Mouse (Mus musculus): ENCODE measurements around the gene Bcas1. TPM values are rescaled to one million over a fixed set of nuclear protein-coding genes. Genes with fewer than 3 reads are reported as not detected.

Bcas1 gene
- total and polyA plus RNA-seq, 3 experiments, result 0.13 to 0.35 TPM; not detected in 1

DNA sequence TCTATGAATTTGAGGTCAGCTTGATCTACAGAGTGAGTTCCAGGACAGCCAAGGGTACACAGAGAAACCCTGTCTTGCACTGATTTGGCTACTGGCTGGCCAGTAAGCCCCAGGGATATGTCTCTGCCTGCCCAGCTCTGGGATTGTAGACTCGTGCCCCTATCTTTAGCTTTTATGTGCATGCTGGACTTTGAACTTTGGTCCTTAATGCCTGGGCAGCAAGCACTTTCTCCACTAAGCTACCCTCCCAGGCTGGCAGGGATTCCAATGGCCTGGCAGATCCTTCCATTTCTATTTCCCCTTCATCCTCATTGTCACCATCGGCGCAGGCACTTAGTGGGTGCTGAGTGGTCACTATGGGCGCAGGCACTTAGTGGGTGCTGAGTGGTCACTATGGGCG is 92.5 kb downstream of the Bcas1 start:
- Histone ChIP-seq H3K27me3 (ENCODE audit: control insufficient read depth in 1 of 2, insufficient read depth in 2 of 2, low read length in 2 of 2) (no peaks in the 10 kb centered on the region), H3K36me3 (ENCODE audit: control insufficient read depth in 1 of 2, insufficient read depth in 2 of 2, low read length in 2 of 2) (no peaks in the 10 kb centered on the region), H3K9ac (ENCODE audit: control insufficient read depth, low read depth, low read length, poor library complexity, severe bottlenecking) (no peak overlapping the region), H3K79me2 (ENCODE audit: control insufficient read depth, insufficient read depth, low read length, poor library complexity) (no peaks in the 10 kb centered on the region), H3K4me1 (ENCODE audit: control insufficient read depth in 1 of 2, insufficient read depth in 2 of 2, low read length in 2 of 2) (no peaks in the 10 kb centered on the region), H3K9me3 (replicated peaks; ENCODE audit: insufficient read depth, low read length) (no peaks in the 10 kb centered on the region), H3K4me3 (ENCODE audit: control insufficient read depth in 1 of 2, insufficient read depth in 1 of 2, low read depth in 2 of 2, low read length in 2 of 2) (no peak overlapping the region), H3K27ac (ENCODE audit: control insufficient read depth, low read depth, low read length) (no peak overlapping the region)
- TF ChIP-seq TAL1 (IDR thresholded peaks at IDR 0.05; ENCODE audit: low read length) (no peak), MYB (IDR thresholded peaks at IDR 0.05; ENCODE audit: low read depth, low read length) (no peak), ETS1 (IDR thresholded peaks at IDR 0.05; ENCODE audit: low read depth, low read length) (no peak), GATA1 (IDR thresholded peaks at IDR 0.05; ENCODE audit: low read depth, low read length) (no peak), POLR2AphosphoS5 (IDR thresholded peaks at IDR 0.05; ENCODE audit: borderline replicate concordance, low read depth, low read length) (no peak), KAT2A (conservative IDR thresholded peaks at IDR 0.05; ENCODE audit: low read depth, low read length) (no peak), HCFC1 (IDR thresholded peaks at IDR 0.05; ENCODE audit: low read depth, low read length) (no peak), CHD2 (IDR thresholded peaks at IDR 0.05; ENCODE audit: low read length) (no peak), MYC (IDR thresholded peaks at IDR 0.05; ENCODE audit: low read depth, low read length) (no peak), TCF12 (IDR thresholded peaks at IDR 0.05; ENCODE audit: low read depth, low read length) (no peak), CHD1 (IDR thresholded peaks at IDR 0.05; ENCODE audit: low read depth, low read length) (no peak), RAD21 (IDR thresholded peaks at IDR 0.05; ENCODE audit: low read depth, low read length) (no peak), EP300 (IDR thresholded peaks at IDR 0.05; ENCODE audit: low read depth in 1 of 2, low read length in 2 of 2) (no peak), POLR2AphosphoS2 (IDR thresholded peaks at IDR 0.05; ENCODE audit: low read length) (no peak), NRF1 (IDR thresholded peaks at IDR 0.05; ENCODE audit: insufficient read depth, low read depth, low read length, poor library complexity, severe bottlenecking) (no peak), MAFK (IDR thresholded peaks at IDR 0.05; ENCODE audit: borderline replicate concordance, low read depth, low read length) (no peak), E2F4 (IDR thresholded peaks at IDR 0.05; ENCODE audit: borderline replicate concordance, low read depth, low read length) (no peak), USF2 (IDR thresholded peaks at IDR 0.05; ENCODE audit: borderline replicate concordance in 1 of 2, insufficient read depth in 1 of 2, low read depth in 1 of 2, low read length in 2 of 2) (no peak), BHLHE40 (IDR thresholded peaks at IDR 0.05; ENCODE audit: borderline replicate concordance, low read depth, low read length) (no peak)
- no peak for DNase-seq (ENCODE audit: low read depth, low spot score)

DNA sequence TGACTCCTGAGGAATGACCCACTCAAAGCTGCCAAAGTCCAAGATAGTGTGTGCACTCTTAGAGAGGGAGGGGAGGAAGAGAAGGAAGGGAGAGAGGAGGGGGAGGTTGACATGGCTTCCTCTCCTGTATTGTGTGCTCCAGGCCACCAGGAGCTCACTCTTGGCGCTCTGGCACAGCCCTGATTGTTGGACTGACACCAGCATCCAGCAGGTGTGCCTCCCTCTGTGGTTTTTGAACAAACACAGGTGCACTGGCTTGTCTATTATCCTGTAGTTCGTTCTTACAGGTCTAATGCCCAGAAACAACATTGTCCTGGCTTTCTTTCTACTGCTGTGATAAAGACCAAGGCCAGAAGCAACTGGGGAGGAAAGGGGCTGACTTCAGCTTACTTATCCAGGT is 95.8 kb downstream of the Bcas1 start:
- Histone ChIP-seq H3K4me1 (ENCODE audit: control insufficient read depth in 1 of 2, insufficient read depth in 2 of 2, low read length in 2 of 2) (no peaks in the 10 kb centered on the region), H3K36me3 (ENCODE audit: control insufficient read depth in 1 of 2, insufficient read depth in 2 of 2, low read length in 2 of 2) (no peaks in the 10 kb centered on the region), H3K27me3 (ENCODE audit: control insufficient read depth in 1 of 2, insufficient read depth in 2 of 2, low read length in 2 of 2) (no peaks in the 10 kb centered on the region), H3K4me3 (ENCODE audit: control insufficient read depth in 1 of 2, insufficient read depth in 1 of 2, low read depth in 2 of 2, low read length in 2 of 2) (no peak overlapping the region), H3K79me2 (ENCODE audit: control insufficient read depth, insufficient read depth, low read length, poor library complexity) (no peaks in the 10 kb centered on the region), H3K27ac (ENCODE audit: control insufficient read depth, low read depth, low read length) (no peak overlapping the region), H3K9ac (ENCODE audit: control insufficient read depth, low read depth, low read length, poor library complexity, severe bottlenecking) (no peak overlapping the region), H3K9me3 (replicated peaks; ENCODE audit: insufficient read depth, low read length) (no peaks in the 10 kb centered on the region)
- TF ChIP-seq KAT2A (conservative IDR thresholded peaks at IDR 0.05; ENCODE audit: low read depth, low read length) (no peak), POLR2AphosphoS5 (IDR thresholded peaks at IDR 0.05; ENCODE audit: borderline replicate concordance, low read depth, low read length) (no peak), USF2 (IDR thresholded peaks at IDR 0.05; ENCODE audit: borderline replicate concordance in 1 of 2, insufficient read depth in 1 of 2, low read depth in 1 of 2, low read length in 2 of 2) (no peak), MYB (IDR thresholded peaks at IDR 0.05; ENCODE audit: low read depth, low read length) (no peak), MYC (IDR thresholded peaks at IDR 0.05; ENCODE audit: low read depth, low read length) (no peak), NELFE (IDR thresholded peaks at IDR 0.05; ENCODE audit: low read depth, low read length) (no peak), POLR2A (IDR thresholded peaks at IDR 0.05; ENCODE audit: control insufficient read depth in 1 of 2, insufficient read depth in 1 of 2, low read depth in 1 of 2, low read length in 2 of 2, poor library complexity in 1 of 2) (no peak), USF1 (IDR thresholded peaks at IDR 0.05; ENCODE audit: low read depth, low read length) (no peak), TAL1 (IDR thresholded peaks at IDR 0.05; ENCODE audit: low read length) (no peak), ZMIZ1 (IDR thresholded peaks at IDR 0.05; ENCODE audit: low read depth, low read length) (no peak), MAZ (IDR thresholded peaks at IDR 0.05; ENCODE audit: low read depth, low read length) (no peak), BHLHE40 (IDR thresholded peaks at IDR 0.05; ENCODE audit: borderline replicate concordance, low read depth, low read length) (no peak), ETS1 (IDR thresholded peaks at IDR 0.05; ENCODE audit: low read depth, low read length) (no peak)
- DNase-seq (ENCODE audit: low read depth, low spot score), result no peak

Measured in MEL (cell line).